Mouse (Mus musculus): Measurements from ENCODE around the gene Spock2. TPM values are rescaled to one million over a fixed set of nuclear protein-coding genes. Genes with fewer than 3 reads are reported as not detected.

Spock2 gene
- polyA plus RNA-seq (2012; rRNA removed): 17.7 and 19.8 TPM in 2 replicates

- DNase-seq: no peak
- Histone ChIP-seq H3K4me1 (replicated peaks; ENCODE audit: control insufficient read depth, insufficient read depth, low read length) (peaks cover 15% of the 10 kb centered on the region), H3K4me3 (ENCODE audit: control insufficient read depth, insufficient read depth, low read length) (peak within 1 kb of the TSS; percentile 35), H3K27me3 (ENCODE audit: control insufficient read depth, insufficient read depth, low read length) (peaks cover 11% of the 10 kb centered on the region), H3K27ac (ENCODE audit: control insufficient read depth, insufficient read depth, low read length) (no peak within 1 kb of the TSS), H3K36me3 (ENCODE audit: control insufficient read depth, insufficient read depth, low read length) (no peaks in the 10 kb centered on the region)
- WGBS: 3% methylated on average over 22 of the region's 22 CpGs
- TF ChIP-seq CTCF (IDR thresholded peaks at IDR 0.05; ENCODE audit: borderline replicate concordance, control insufficient read depth, extremely low read depth, insufficient read depth, low read length, poor library complexity) (no peak), POLR2A (IDR thresholded peaks at IDR 0.05; ENCODE audit: control insufficient read depth, extremely low read depth, insufficient read depth, low read length, poor library complexity) (no peak)
Observed at GRCm38 (mm10) chr10:60106146-60106530, at the start of gene Spock2. Spock2 (plus strand) TSS chr10:60106219.

GRCm38 (mm10) chr10:60062173-60062572 lies 43.8 kb upstream of the Spock2 start:
- DNase-seq: no peak
- 92% methylated on average over 5 of the region's 5 CpGs for WGBS

GRCm38 (mm10) chr10:60062931-60063330 lies 43.1 kb upstream of the Spock2 start:
- no peaks in the 10 kb centered on the region for H3K36me3 ChIP-seq (ENCODE audit: control insufficient read depth, insufficient read depth, low read length)
- 93% methylated on average over 5 of the region's 5 CpGs for WGBS
- H3K27ac ChIP-seq (ENCODE audit: control insufficient read depth, insufficient read depth, low read length): no peak overlapping the region
- H3K4me1 ChIP-seq (replicated peaks; ENCODE audit: control insufficient read depth, insufficient read depth, low read length): no peaks in the 10 kb centered on the region
- H3K4me3 ChIP-seq (ENCODE audit: control insufficient read depth, insufficient read depth, low read length): no peak overlapping the region
- H3K27me3 ChIP-seq (ENCODE audit: control insufficient read depth, insufficient read depth, low read length): no peaks in the 10 kb centered on the region
- no peak for DNase-seq
- TF ChIP-seq CTCF (IDR thresholded peaks at IDR 0.05; ENCODE audit: borderline replicate concordance, control insufficient read depth, extremely low read depth, insufficient read depth, low read length, poor library complexity) (no peak), POLR2A (IDR thresholded peaks at IDR 0.05; ENCODE audit: control insufficient read depth, extremely low read depth, insufficient read depth, low read length, poor library complexity) (no peak)

More at GRCm38 (mm10) chr10:60062173-60062572, 43.8 kb upstream of the Spock2 start:
- H3K4me3 ChIP-seq (ENCODE audit: control insufficient read depth, insufficient read depth, low read length): no peak overlapping the region
- H3K27me3 ChIP-seq (ENCODE audit: control insufficient read depth, insufficient read depth, low read length): no peaks in the 10 kb centered on the region
- no peaks in the 10 kb centered on the region for H3K4me1 ChIP-seq (replicated peaks; ENCODE audit: control insufficient read depth, insufficient read depth, low read length)
- H3K27ac ChIP-seq (ENCODE audit: control insufficient read depth, insufficient read depth, low read length): no peak overlapping the region
- TF ChIP-seq POLR2A (IDR thresholded peaks at IDR 0.05; ENCODE audit: control insufficient read depth, extremely low read depth, insufficient read depth, low read length, poor library complexity) (no peak), CTCF (IDR thresholded peaks at IDR 0.05; ENCODE audit: borderline replicate concordance, control insufficient read depth, extremely low read depth, insufficient read depth, low read length, poor library complexity) (no peak)
- no peaks in the 10 kb centered on the region for H3K36me3 ChIP-seq (ENCODE audit: control insufficient read depth, insufficient read depth, low read length)

DNA sequence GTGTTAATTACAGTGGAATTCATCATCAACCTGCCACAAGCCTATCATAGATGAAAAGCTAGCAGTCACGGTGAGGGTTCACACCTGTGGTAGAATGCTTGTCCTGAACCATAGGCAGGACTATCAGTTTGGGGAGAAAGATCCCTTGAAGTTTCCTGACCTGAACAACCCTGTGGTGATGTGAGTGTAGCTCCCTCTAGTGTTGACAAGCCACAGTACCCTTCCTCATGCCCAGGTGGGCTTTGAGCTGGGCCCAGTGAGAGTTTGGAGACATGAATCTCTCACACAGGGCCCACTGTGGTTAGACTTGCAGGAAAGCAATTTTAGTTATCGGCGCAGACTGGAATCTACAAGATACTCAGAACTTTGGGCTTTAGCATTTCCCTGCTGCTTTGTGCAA lies 39.5 kb upstream of the Spock2 start:
- WGBS: 78% methylated on average over 3 of the region's 3 CpGs
- Histone ChIP-seq H3K4me3 (ENCODE audit: control insufficient read depth, insufficient read depth, low read length) (no peak overlapping the region), H3K4me1 (replicated peaks; ENCODE audit: control insufficient read depth, insufficient read depth, low read length) (no peaks in the 10 kb centered on the region), H3K27ac (ENCODE audit: control insufficient read depth, insufficient read depth, low read length) (no peak overlapping the region), H3K27me3 (ENCODE audit: control insufficient read depth, insufficient read depth, low read length) (no peaks in the 10 kb centered on the region), H3K36me3 (ENCODE audit: control insufficient read depth, insufficient read depth, low read length) (no peaks in the 10 kb centered on the region)
- DNase-seq: peak; percentile 55
- TF ChIP-seq CTCF (IDR thresholded peaks at IDR 0.05; ENCODE audit: borderline replicate concordance, control insufficient read depth, extremely low read depth, insufficient read depth, low read length, poor library complexity) (no peak), POLR2A (IDR thresholded peaks at IDR 0.05; ENCODE audit: control insufficient read depth, extremely low read depth, insufficient read depth, low read length, poor library complexity) (no peak)

- no peak for TF ChIP-seq CTCF (IDR thresholded peaks at IDR 0.05; ENCODE audit: borderline replicate concordance, control insufficient read depth, extremely low read depth, insufficient read depth, low read length, poor library complexity)
- Histone ChIP-seq H3K27me3 (ENCODE audit: control insufficient read depth, insufficient read depth, low read length) (no peaks in the 10 kb centered on the region), H3K4me3 (ENCODE audit: control insufficient read depth, insufficient read depth, low read length) (no peak overlapping the region), H3K4me1 (replicated peaks; ENCODE audit: control insufficient read depth, insufficient read depth, low read length) (0 out of 2 replicates have a peak, but pooled peaks cover 4% of the 10 kb centered on the region), H3K27ac (ENCODE audit: control insufficient read depth, insufficient read depth, low read length) (no peak overlapping the region), H3K36me3 (ENCODE audit: control insufficient read depth, insufficient read depth, low read length) (no peaks in the 10 kb centered on the region)
- 95% methylated on average over 1 of the region's 1 CpGs for WGBS
- no peak for DNase-seq
Observed at GRCm38 (mm10) chr10:60075159-60075558, 30.9 kb upstream of the Spock2 start.

GRCm38 (mm10) chr10:60077226-60077625 lies 28.8 kb upstream of the Spock2 start:
- Histone ChIP-seq H3K27me3 (ENCODE audit: control insufficient read depth, insufficient read depth, low read length) (no peaks in the 10 kb centered on the region), H3K4me1 (replicated peaks; ENCODE audit: control insufficient read depth, insufficient read depth, low read length) (peaks cover 18% of the 10 kb centered on the region), H3K4me3 (ENCODE audit: control insufficient read depth, insufficient read depth, low read length) (no peak overlapping the region), H3K36me3 (ENCODE audit: control insufficient read depth, insufficient read depth, low read length) (no peaks in the 10 kb centered on the region), H3K27ac (ENCODE audit: control insufficient read depth, insufficient read depth, low read length) (no peak overlapping the region)
- no peak for DNase-seq
- TF ChIP-seq POLR2A (IDR thresholded peaks at IDR 0.05; ENCODE audit: control insufficient read depth, extremely low read depth, insufficient read depth, low read length, poor library complexity): no peak
- TF ChIP-seq CTCF (IDR thresholded peaks at IDR 0.05; ENCODE audit: borderline replicate concordance, control insufficient read depth, extremely low read depth, insufficient read depth, low read length, poor library complexity): no peak
- WGBS: 94% methylated on average over 7 of the region's 7 CpGs
